Mouse (Mus musculus): Measurements from ENCODE around the gene Cd209e. TPM values are rescaled to one million over a fixed set of nuclear protein-coding genes. Genes with fewer than 3 reads are reported as not detected.

Cd209e gene
- total RNA-seq (2023): not detected

DNA sequence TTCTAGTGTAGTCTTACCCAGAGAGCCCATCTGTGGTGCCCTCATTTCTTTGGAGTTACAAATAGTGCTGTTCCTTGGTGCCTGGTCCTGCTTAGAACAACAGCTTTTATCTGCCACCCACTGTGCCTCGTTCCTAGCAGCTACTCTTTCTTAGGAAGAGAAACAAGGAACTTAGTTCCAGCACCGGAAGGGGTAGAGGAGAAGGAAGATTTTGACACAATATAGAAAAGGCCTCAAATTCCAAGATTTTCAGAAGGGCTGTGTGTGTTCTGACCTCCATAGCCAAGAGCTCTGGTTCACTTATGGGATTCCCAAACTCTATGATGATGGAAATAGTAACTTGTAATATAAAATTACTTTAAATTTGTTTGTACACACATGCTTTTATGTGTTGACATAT lies at the start of gene Cd209e:
TSS of gene Cd209e (minus strand) at position 101 of the 400 bp plus-strand sequence.

GRCm38 (mm10) chr8:3878455-3878854 lies 24.3 kb upstream of the Cd209e start, which contains the start of gene Cd209d:
Gene Cd209d (minus strand): TSS chr8:3878555.

Other genes starting within 250 kb of the Cd209e start
- 10 to 100 TPM; 41.2 to 47.3 TPM for gene Xab2, start 233.0 kb downstream of the Cd209e start, total RNA-seq (2023)
- gene Pet100, start 232.8 kb downstream of the Cd209e start, total RNA-seq (2023): 100 to 1,000 TPM; 117 to 126 TPM
- not detected for gene Pcp2, start 228.8 kb downstream of the Cd209e start, total RNA-seq (2023)
- gene Stxbp2, start 223.4 kb downstream of the Cd209e start, total RNA-seq (2023): 100 to 1,000 TPM; 351 TPM
- gene Retn, start 198.5 kb downstream of the Cd209e start, total RNA-seq (2023): 1 to 10 TPM in 1 of 2 experiments, under 1 TPM in 1; 0.71 to 1.1 TPM
- 100 to 1,000 TPM; 302 to 336 TPM for gene Mcemp1, start 188.6 kb downstream of the Cd209e start, total RNA-seq (2023)
- gene Fcor, start 181.9 kb downstream of the Cd209e start, total RNA-seq (2023): 1 to 10 TPM; 4.4 to 4.5 TPM
- 10 to 100 TPM; 11.7 to 15.6 TPM for gene Trappc5, start 178.0 kb downstream of the Cd209e start, total RNA-seq (2023)
- gene Fcer2a, start 160.1 kb downstream of the Cd209e start, total RNA-seq (2023): under 1 TPM; 0.31 to 0.53 TPM
- not detected for gene Clec4g, start 133.7 kb downstream of the Cd209e start, total RNA-seq (2023)
- 1 to 10 TPM; 5.8 to 9.3 TPM for gene Cd209a, start 105.3 kb downstream of the Cd209e start, total RNA-seq (2023)
- gene Cd209d, start 24.2 kb upstream of the Cd209e start, total RNA-seq (2023): 1 to 10 TPM in 1 of 2 experiments, under 1 TPM in 1; 0.67 to 2.6 TPM
- not detected for gene Cd209b, start 72.5 kb upstream of the Cd209e start, total RNA-seq (2023)
- under 1 TPM; 0.47 to 0.62 TPM for gene Cd209c, start 100.4 kb upstream of the Cd209e start, total RNA-seq (2023)